Mouse (Mus musculus) kidney, embryonic 15.5 days (tissue): ENCODE measurements around the gene Ifit3b. TPM values are rescaled to one million over a fixed set of nuclear protein-coding genes. Genes with fewer than 3 reads are reported as not detected.
"Not testable (repeated sequence)": the region's sequence is repeated elsewhere in the genome, so short reads cannot be mapped to it uniquely, and the experiment has no call there.

Experiments
- ATAC-seq: fragments of 200-750 bp; cut with Nextera tagmentation; replicated peaks from 2 replicates; pipeline ENCODE4 v1.8.0; 2017; ENCODE audit warnings: moderate TSS enrichment; ENCODE audit not compliant: low FRiP score
- H3K27ac ChIP-seq: fragments of 300-500 bp; sonication (generic); 2 replicates; pipeline ENCODE4 v1.5.1; 2015; ENCODE audit warnings: mild to moderate bottlenecking, inconsistent platforms
- H3K27me3 ChIP-seq: fragments of 300-500 bp; sonication (generic); 2 replicates; pipeline ENCODE4 v1.6.1; 2015; ENCODE audit warnings: inconsistent platforms
- H3K36me3 ChIP-seq: fragments of 300-500 bp; sonication (generic); 2 replicates; pipeline ENCODE4 v1.6.1; 2015; ENCODE audit warnings: inconsistent platforms
- H3K4me1 ChIP-seq: fragments of 300-500 bp; sonication (generic); 2 replicates; pipeline ENCODE4 v1.6.1; 2015; ENCODE audit warnings: inconsistent platforms
- H3K4me2 ChIP-seq: fragments of 300-500 bp; sonication (generic); 2 replicates; pipeline ENCODE4 v1.6.1; 2015; ENCODE audit warnings: moderate library complexity, mild to moderate bottlenecking, inconsistent platforms
- H3K4me3 ChIP-seq: fragments of 300-500 bp; sonication (generic); replicated peaks from 2 replicates; pipeline ENCODE4 v1.5.1; 2015; ENCODE audit warnings: mild to moderate bottlenecking, inconsistent platforms
- H3K9ac ChIP-seq: fragments of 300-500 bp; sonication (generic); 2 replicates; pipeline ENCODE4 v1.6.1; 2015; ENCODE audit warnings: mild to moderate bottlenecking, inconsistent platforms
- H3K9me3 ChIP-seq: fragments of 300-500 bp; sonication (generic); replicated peaks from 2 replicates; pipeline ENCODE4 v1.6.1; 2016; ENCODE audit warnings: inconsistent platforms
- WGBS: fragments of 180-500 bp; shearing (Covaris S2); methylation state at CpG from one replicate; pipeline ENCODE4 v1.1.7; 2015; ENCODE audit warnings: mixed read lengths; 5-methylcytosine and 5-hydroxymethylcytosine counted together
- polyA plus RNA-seq: library from polyadenylated mRNA; unstranded; fragments of >200 nt; fragmentation: Nextera tagmentation; extraction: Ambion mirVana; gene quantifications from 2 replicates; pipeline ENCODE4 v1.2.1, GENCODE M21; 2015

Ifit3b gene
- polyA plus RNA-seq: 0.88 and 0.99 TPM in 2 replicates

GRCm38 (mm10) chr19:34607237-34608051, at the start of gene Ifit3b:
Gene Ifit3b (plus strand): TSS chr19:34607970.
- not testable (repeated sequence) for H3K36me3 ChIP-seq, H3K9ac ChIP-seq, H3K27me3 ChIP-seq, H3K4me1 ChIP-seq, H3K4me3 ChIP-seq, H3K9me3 ChIP-seq
- peak within 1 kb of the TSS; percentile 43; the same call in 1 of the 2 replicates for H3K27ac ChIP-seq
- 33% methylated on average over 4 of the region's 4 CpGs for WGBS
- ATAC-seq: peak; percentile 84
- H3K4me2 ChIP-seq: 0 out of 2 replicates have a peak within 1 kb of the TSS, but pooled peaks have one; percentile 13

DNA sequence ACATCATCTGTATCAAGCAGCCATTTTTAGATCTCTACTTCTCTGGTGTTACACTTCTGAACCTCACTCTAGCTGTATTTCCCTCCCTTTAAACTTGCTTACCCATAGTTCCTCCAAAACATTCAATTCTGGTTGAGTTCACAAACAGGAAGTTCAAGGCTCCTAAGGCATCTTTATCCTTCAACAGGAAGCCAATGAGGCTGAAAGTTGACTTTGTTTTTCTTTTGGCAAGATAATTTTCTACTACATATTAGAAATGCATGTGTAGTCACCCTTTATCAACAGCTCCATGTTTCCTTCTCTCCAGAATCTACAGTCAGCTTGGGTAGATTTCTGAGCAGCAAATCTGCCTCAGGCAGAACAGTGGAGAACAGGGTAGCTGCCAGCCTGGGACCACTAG, 45.2 kb upstream of the Ifit3b start:
- H3K27ac ChIP-seq: no peak overlapping the region
- no peak overlapping the region for H3K9ac ChIP-seq
- H3K36me3 ChIP-seq: no peaks in the 10 kb centered on the region
- H3K27me3 ChIP-seq: no peaks in the 10 kb centered on the region
- H3K4me2 ChIP-seq: no peak overlapping the region
- no peak overlapping the region for H3K4me3 ChIP-seq
- no peak for ATAC-seq
- H3K4me1 ChIP-seq: no peaks in the 10 kb centered on the region
- H3K9me3 ChIP-seq: no peaks in the 10 kb centered on the region

DNA sequence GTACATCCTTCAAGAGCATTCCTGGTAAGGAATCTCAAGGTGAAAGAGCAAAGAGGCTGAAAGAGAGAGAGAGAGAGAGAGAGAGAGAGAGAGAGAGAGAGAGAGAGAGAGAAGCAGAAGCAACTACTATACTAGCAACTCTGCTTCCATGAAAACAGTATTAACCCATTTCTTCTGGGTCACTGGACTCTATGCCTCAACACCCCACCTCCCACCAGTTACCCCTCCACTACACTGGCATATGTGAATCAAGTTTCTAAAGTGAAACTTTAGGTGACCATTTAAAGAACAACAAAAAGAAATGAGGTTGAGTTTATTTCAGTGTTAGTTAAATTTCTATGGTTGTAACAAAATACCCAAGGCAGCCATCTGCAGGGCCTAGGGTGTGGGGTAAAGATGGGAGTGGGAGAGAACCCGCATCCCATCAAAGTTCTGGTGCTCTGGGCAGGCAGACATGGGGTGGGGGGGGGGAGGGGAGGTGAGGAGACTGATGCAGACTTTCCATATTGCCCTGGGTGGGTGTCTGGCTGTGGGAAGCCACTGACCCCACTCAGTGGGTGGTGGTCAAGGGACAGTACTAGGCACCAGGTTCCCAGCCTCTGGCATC, 41.5 kb upstream of the Ifit3b start:
- Histone ChIP-seq H3K4me2 (no peak overlapping the region), H3K4me3 (no peak overlapping the region), H3K4me1 (peaks cover 16% of the 10 kb centered on the region), H3K27ac (peak overlapping the region; percentile 10; the same call in 1 of the 2 replicates), H3K27me3 (no peaks in the 10 kb centered on the region), H3K9me3 (no peaks in the 10 kb centered on the region), H3K9ac (no peak overlapping the region), H3K36me3 (no peaks in the 10 kb centered on the region)
- peak; percentile 65 for ATAC-seq
- 40% methylated on average over 1 of the region's 1 CpGs for WGBS

DNA sequence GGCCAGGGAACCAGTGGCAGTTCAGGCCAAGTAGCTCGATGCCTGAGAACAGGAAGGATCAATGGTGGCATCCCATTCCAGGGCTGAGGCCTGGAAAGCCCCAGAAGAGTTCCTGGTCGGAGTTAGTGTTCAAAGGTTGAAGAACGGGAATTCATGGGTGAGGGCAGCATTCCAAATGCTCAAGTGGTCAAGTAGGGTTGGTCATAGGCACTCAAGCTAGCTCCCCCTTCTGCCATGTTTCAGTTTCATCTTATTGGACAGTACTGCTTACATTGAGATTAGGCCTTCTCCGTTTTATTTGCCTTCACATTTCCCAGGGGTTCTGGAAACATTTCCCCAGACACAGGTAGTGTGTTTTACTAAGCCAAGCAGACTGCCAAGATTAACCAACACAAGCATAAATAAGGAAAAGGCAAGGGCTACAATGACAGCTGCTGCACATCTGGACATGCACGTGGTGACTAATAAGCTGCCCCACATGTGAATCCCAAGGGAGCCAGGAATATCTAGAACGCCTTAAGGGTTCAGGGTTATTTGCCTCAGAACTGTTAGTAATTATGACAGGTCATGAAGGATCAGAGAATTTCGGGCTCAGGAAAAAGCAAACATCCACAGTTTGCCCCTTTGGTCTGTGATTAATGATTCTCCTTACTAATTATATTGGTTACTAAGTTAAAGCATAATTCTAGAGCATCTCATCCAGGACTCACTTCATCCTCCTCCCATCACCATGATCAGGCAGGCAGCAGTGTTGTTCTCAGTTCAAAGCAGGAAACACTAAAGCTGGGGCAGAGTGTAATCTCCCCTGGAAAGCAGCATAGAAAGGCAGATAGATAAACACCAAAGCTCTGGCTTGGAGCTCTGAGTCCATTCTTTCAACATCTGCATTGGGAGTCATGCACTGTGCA, 38.5 kb upstream of the Ifit3b start:
- Histone ChIP-seq H3K4me3 (no peak overlapping the region), H3K36me3 (0 out of 2 replicates have a peak, but pooled peaks cover 5% of the 10 kb centered on the region), H3K27me3 (no peaks in the 10 kb centered on the region), H3K27ac (peak overlapping the region; percentile 60), H3K4me1 (peaks cover 16% of the 10 kb centered on the region), H3K4me2 (no peak overlapping the region), H3K9me3 (no peaks in the 10 kb centered on the region), H3K9ac (no peak overlapping the region)
- 57% methylated on average over 7 of the region's 7 CpGs for WGBS
- no peak for ATAC-seq

DNA sequence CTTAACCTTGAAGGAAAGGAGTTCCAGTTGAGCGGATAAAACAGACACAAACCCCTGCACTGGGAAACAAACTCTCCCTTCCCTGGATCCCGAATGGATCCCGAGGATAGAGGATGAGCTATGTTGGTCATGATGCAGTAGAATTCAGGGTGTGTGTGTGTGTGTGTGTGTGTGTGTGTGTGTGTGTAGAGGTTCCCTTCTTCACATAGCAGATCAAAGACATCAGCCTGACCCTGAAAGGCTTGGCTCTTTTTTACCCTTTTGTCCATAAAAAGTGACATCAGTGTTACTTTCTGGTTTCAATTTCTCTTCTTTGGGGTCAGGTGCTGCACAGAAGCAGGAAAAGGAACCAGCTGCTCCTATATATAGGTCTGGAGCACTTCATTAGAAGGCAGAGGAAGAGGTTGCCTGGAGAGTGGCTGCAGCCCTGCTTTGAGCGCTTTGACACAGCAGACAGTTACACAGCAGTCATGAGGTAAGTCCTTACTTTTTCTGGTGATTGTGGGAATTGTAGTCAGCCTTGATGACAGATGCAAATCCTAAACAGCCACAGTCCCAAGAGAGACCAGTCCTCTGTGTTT, 37.8 kb upstream of the Ifit3b start:
- WGBS: 30% methylated on average over 4 of the region's 4 CpGs
- H3K27ac ChIP-seq: peak overlapping the region; percentile 60

GRCm38 (mm10) chr19:34571080-34571479, 36.7 kb upstream of the Ifit3b start:
- Histone ChIP-seq H3K27me3 (no peaks in the 10 kb centered on the region), H3K27ac (no peak overlapping the region), H3K9ac (no peak overlapping the region), H3K36me3 (0 out of 2 replicates have a peak, but pooled peaks cover 7% of the 10 kb centered on the region), H3K4me3 (no peak overlapping the region), H3K4me2 (no peak overlapping the region), H3K9me3 (no peaks in the 10 kb centered on the region), H3K4me1 (peaks cover 16% of the 10 kb centered on the region)
- 88% methylated on average over 1 of the region's 1 CpGs for WGBS
- no peak for ATAC-seq

More for the DNA sequence above, 37.8 kb upstream of the Ifit3b start:
- H3K36me3 ChIP-seq: 0 out of 2 replicates have a peak, but pooled peaks cover 7% of the 10 kb centered on the region
- ATAC-seq: peak; percentile 82
- H3K27me3 ChIP-seq: no peaks in the 10 kb centered on the region
- 0 out of 2 replicates have a peak overlapping the region, but pooled peaks have one; percentile 16 for H3K4me2 ChIP-seq
- H3K9ac ChIP-seq: no peak overlapping the region
- no peaks in the 10 kb centered on the region for H3K9me3 ChIP-seq
- H3K4me3 ChIP-seq: no peak overlapping the region
- H3K4me1 ChIP-seq: peaks cover 16% of the 10 kb centered on the region

DNA sequence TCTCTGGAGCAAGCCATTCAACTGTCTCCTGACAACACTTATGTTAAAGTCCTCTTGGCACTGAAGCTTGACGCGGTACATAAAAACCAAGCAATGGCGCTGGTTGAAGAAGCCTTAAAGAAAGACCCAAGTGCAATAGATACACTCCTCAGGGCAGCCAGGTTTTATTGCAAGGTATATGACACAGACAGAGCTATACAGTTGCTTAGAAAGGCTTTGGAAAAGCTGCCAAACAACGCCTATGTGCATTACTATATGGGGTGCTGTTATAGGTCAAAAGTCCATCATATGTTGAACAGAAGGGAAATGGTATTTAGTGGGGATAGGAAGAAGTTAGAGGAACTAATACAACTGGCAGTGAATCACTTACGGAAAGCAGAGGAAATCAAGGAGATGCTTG, 34.1 kb upstream of the Ifit3b start:
- Histone ChIP-seq H3K9ac (no peak overlapping the region), H3K9me3 (no peaks in the 10 kb centered on the region), H3K36me3 (0 out of 2 replicates have a peak, but pooled peaks cover 7% of the 10 kb centered on the region), H3K4me1 (peaks cover 16% of the 10 kb centered on the region), H3K27ac (no peak overlapping the region), H3K27me3 (no peaks in the 10 kb centered on the region), H3K4me2 (no peak overlapping the region), H3K4me3 (no peak overlapping the region)
- no peak for ATAC-seq
- 92% methylated on average over 5 of the region's 5 CpGs for WGBS

DNA sequence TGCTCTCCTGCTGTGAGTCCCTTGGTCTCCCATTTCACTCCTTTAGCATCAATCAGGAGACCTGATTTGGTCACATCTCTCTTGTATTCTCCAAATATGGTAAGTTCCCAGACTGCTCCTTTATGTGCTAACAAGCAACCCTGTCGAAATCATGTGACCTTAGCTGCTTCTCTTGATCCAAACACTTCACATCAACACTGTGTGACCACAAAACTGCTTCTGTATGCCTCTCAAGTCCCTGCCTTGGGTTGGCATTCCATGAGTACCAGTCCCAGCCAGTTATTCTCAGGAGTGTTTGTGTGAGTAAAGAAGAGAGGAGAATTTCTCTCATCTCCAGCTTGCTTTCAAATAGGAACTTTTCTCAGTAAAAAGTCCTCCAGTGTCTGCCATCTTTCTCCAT, 30.6 kb upstream of the Ifit3b start:
- H3K4me3 ChIP-seq: no peak overlapping the region
- H3K4me1 ChIP-seq: no peaks in the 10 kb centered on the region
- no peak for ATAC-seq
- no peak overlapping the region for H3K27ac ChIP-seq
- WGBS: 72% methylated on average over 1 of the region's 1 CpGs
- H3K36me3 ChIP-seq: 0 out of 2 replicates have a peak, but pooled peaks cover 7% of the 10 kb centered on the region
- no peak overlapping the region for H3K9ac ChIP-seq
- no peaks in the 10 kb centered on the region for H3K9me3 ChIP-seq
- H3K4me2 ChIP-seq: no peak overlapping the region
- H3K27me3 ChIP-seq: no peaks in the 10 kb centered on the region

- not testable (repeated sequence) for H3K9me3 ChIP-seq, H3K27me3 ChIP-seq, H3K36me3 ChIP-seq, H3K4me2 ChIP-seq, H3K9ac ChIP-seq, H3K4me1 ChIP-seq, H3K27ac ChIP-seq, H3K4me3 ChIP-seq
- WGBS: 66% methylated on average over 2 of the region's 2 CpGs
- ATAC-seq: peak; percentile 56; the same call in 1 of the 2 replicates
Observed at GRCm38 (mm10) chr19:34582696-34583095, 25.1 kb upstream of the Ifit3b start.

DNA sequence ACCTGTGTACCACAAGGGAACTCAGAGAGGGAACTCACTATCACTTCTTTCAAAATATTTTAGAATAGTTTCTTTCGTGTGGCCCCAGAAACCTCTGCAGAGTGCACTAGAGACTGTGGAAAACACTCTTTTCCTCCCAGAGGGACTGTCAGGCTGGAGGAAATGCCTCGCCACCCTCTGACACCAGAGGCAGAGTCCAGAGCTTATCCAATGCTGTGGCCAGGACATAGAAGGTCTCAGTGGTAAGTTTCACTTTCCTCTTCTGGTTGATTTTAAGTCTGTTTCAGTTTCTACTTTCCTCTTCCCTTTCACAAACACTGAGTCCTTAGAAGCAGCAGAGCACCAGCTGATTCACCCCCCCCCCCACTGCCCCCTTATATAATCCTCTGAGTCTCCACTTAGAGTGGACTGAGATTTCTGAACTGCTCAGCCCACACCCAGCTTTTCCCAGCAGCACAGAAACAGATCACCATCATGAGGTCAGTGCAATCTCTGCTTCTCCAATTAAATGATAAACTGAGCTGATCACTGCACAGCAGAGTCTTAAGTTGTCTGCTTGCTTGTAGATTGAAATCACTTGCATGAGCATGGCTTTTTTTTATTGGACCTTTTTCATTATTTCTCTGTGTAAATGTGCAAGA, 24.5 kb upstream of the Ifit3b start, which contains the start of gene Ifit3:
Gene Ifit3, plus strand, starts transcription at position 406 of the 641 bp plus-strand sequence.
- H3K4me3 ChIP-seq, H3K4me2 ChIP-seq, H3K36me3 ChIP-seq, H3K9me3 ChIP-seq, H3K27ac ChIP-seq, H3K4me1 ChIP-seq, H3K9ac ChIP-seq, H3K27me3 ChIP-seq: not testable (repeated sequence)
- ATAC-seq: peak; percentile 62; the same call in 1 of the 2 replicates
- 42% methylated on average over 2 of the region's 2 CpGs for WGBS
